Mouse (Mus musculus) lung, postnatal 10 days (tissue): ENCODE measurements at regions not wholly inside any gene's neighbourhood (a gene's known extent, or its start where the extent isn't known, plus 50 kb on each side); places are given as distances from the start of the nearest gene placed in this dataset.

ENCODE experiments used
- DNase-seq: peaks from one replicate; pipeline ENCODE4 v3.0.0; 2021

GRCm38 (mm10) chr9:61144685-61145318 is 227.4 kb upstream of the Tle3 start:
- no peak for DNase-seq

GRCm38 (mm10) chr9:61145738-61146137 is 226.4 kb upstream of the Tle3 start:
- DNase-seq, result no peak

GRCm38 (mm10) chr9:61151201-61151600 is 221.0 kb upstream of the Tle3 start:
- DNase-seq, result peak; percentile 29

GRCm38 (mm10) chr9:61151901-61152337 is 220.2 kb upstream of the Tle3 start:
- peak; percentile 78 for DNase-seq

- DNase-seq, result no peak
These were observed 217.4 kb upstream of the Tle3 start for GRCm38 (mm10) chr9:61154721-61155120.

- DNase-seq, result no peak
These were observed 216.3 kb upstream of the Tle3 start for GRCm38 (mm10) chr9:61155851-61156250.

- peak; percentile 66 for DNase-seq
These were observed 213.9 kb upstream of the Tle3 start for GRCm38 (mm10) chr9:61158192-61158770.

GRCm38 (mm10) chr9:61159159-61159558 is 213.0 kb upstream of the Tle3 start:
- DNase-seq, result peak; percentile 26

- DNase-seq, result peak; percentile 58
These were observed 212.6 kb upstream of the Tle3 start for GRCm38 (mm10) chr9:61159616-61160015.

- no peak for DNase-seq
These were observed 209.3 kb upstream of the Tle3 start for GRCm38 (mm10) chr9:61162884-61163283.

GRCm38 (mm10) chr9:61163671-61164288 is 208.4 kb upstream of the Tle3 start:
- peak; percentile 63 for DNase-seq

GRCm38 (mm10) chr9:61164501-61165251 is 207.5 kb upstream of the Tle3 start:
- peak; percentile 71 for DNase-seq

- no peak for DNase-seq
These were observed 206.1 kb upstream of the Tle3 start for GRCm38 (mm10) chr9:61166115-61166514.

GRCm38 (mm10) chr9:61167097-61167842 is 204.9 kb upstream of the Tle3 start:
- peak; percentile 73 for DNase-seq

GRCm38 (mm10) chr9:61168931-61169330 is 203.2 kb upstream of the Tle3 start:
- no peak for DNase-seq

- no peak for DNase-seq
These were observed 202.6 kb upstream of the Tle3 start for GRCm38 (mm10) chr9:61169506-61170090.

GRCm38 (mm10) chr9:61170921-61171320 is 201.2 kb upstream of the Tle3 start:
- no peak for DNase-seq

- no peak for DNase-seq
These were observed 199.7 kb upstream of the Tle3 start for GRCm38 (mm10) chr9:61172421-61172820.

GRCm38 (mm10) chr9:61173548-61173947 is 198.6 kb upstream of the Tle3 start:
- no peak for DNase-seq

- no peak for DNase-seq
These were observed 196.8 kb upstream of the Tle3 start for GRCm38 (mm10) chr9:61175381-61175780.

GRCm38 (mm10) chr9:61176856-61177255 is 195.3 kb upstream of the Tle3 start:
- DNase-seq, result no peak
